Mouse (Mus musculus) heart, adult 9 months (tissue): ENCODE measurements around the gene Snapc4.
A peak's percentile ranks its signal among the peaks of the same experiment; 100 is the strongest.

Source experiments
- DNase-seq, 2 experiments: peaks; one replicate each; pipeline ENCODE4 v3.0.0; 2022; ENCODE audit warnings: low spot score in 2 of 2

Snapc4 gene

GRCm38 (mm10) chr2:26341510-26341981 is 38.9 kb downstream of the Snapc4 start:
- peak; percentile 61 to 74 for DNase-seq

DNA sequence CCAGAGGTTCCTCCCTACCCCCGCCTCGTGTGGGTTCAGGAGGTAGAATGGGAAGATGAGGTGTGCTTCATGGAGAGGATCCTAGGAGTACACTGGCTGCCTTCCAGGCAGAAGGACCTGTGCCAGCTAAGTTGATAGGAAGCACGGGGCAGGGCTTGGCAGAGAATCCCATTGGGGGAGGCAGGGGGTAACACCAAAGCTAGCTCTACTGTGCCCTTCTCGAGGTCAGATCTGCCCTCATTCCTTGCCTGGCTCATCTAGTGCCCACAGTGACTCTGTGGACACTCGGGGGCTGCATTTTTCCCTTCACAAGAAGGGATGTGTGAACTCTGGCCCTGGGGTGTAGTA is 41.3 kb downstream of the Snapc4 start:
- peak; percentile 76 to 88 for DNase-seq

GRCm38 (mm10) chr2:26338302-26339203 is 41.9 kb downstream of the Snapc4 start:
- no peak for DNase-seq

- no peak for DNase-seq
Measured at GRCm38 (mm10) chr2:26330702-26331101, 49.8 kb downstream of the Snapc4 start.

GRCm38 (mm10) chr2:26330056-26330468 is 50.4 kb downstream of the Snapc4 start:
- DNase-seq = no peak

DNA sequence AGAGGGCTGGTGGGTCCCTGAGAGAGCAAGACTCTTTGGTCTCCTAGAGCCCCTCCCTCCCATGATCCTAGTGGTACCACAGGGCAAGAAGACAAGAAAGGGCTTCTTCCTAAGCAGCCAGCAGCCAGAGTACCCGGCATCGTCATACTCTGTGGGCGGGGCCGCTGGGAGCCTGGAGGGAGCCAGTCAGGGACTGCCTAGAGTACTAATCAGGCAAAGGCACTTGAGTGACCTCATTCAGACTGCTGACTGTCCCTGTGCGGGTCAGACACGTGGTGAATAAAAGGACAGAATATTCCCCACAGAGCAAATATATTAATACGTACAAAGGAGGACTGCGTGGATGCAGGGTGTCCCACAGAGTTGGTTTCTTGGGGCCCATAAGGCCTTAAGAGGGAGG is 51.1 kb downstream of the Snapc4 start:
- peak; percentile 85 to 86 for DNase-seq

DNA sequence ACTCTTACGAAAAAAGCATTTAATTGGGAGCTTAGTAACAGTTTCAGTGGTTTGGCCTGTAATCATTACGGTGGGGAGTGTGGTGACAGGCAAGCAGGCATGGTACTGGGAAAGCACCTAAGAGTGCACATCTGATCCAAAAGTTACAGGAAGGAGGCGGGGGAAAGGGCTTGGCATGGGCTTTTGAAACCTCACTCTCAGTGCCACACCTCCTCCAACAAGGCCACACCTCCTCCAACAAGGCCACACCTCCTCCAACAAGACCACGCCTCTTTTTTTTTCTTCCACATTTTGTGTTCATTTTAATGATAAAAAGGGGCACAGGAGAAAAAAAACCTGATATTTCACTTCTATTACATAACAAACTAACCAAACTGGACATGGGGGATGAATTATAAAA is 52.6 kb downstream of the Snapc4 start:
- DNase-seq = no peak

GRCm38 (mm10) chr2:26325386-26326181 is 54.9 kb downstream of the Snapc4 start:
- DNase-seq = peak in 1 of 2 experiments; percentile 67

- DNase-seq = peak in 1 of 2 experiments; percentile 64
Measured at GRCm38 (mm10) chr2:26324917-26325316, 55.5 kb downstream of the Snapc4 start.

GRCm38 (mm10) chr2:26323589-26324325 is 56.7 kb downstream of the Snapc4 start:
- no peak for DNase-seq

DNA sequence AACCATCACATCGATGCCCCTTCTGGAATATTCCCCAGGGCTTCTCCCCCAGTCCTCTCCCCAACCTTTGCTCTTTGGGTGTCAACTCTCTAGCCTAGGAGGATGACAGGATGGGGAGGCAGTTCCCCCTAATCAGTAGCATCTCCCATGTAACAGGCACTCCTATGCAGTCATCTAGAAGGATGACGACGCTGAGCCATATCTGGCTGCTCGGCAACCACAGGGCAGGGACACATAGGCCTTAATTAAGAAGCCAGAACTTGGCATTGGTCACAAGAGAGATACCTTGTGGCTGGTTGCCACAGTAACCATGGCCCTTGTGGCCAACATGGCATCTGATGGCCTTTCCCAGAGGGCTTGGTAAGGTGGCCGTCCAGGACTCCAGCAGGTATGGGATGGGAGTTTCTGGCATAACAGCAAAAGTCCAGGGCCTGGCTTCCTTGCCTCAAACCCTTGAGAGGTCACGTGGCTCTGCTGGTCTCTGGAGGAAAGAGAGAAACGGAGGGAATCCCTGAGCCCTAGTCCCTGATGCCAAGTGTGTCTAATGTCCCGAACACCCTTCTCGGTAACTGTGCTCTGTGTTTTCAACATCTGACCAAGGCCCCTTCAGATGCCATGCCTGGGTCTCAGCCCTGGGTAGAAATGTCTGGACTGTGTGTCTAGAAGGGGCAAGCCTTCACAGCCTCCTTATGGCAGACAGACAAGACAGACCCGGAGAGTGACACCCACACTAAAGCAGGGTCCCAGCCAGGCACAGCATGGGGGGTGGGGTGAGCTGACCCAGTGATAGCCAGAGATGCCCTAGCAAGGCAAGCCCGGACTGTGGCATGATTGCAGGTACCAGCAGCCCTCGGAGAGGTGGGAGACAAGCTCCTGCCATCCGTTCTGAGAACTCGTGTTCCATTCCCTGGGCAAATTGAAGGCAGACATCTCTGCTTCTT is 59.9 kb downstream of the Snapc4 start:
- DNase-seq = no peak

GRCm38 (mm10) chr2:26319519-26320244 is 60.8 kb downstream of the Snapc4 start:
- no peak for DNase-seq

GRCm38 (mm10) chr2:26319109-26319508 is 61.3 kb downstream of the Snapc4 start:
- no peak for DNase-seq

DNA sequence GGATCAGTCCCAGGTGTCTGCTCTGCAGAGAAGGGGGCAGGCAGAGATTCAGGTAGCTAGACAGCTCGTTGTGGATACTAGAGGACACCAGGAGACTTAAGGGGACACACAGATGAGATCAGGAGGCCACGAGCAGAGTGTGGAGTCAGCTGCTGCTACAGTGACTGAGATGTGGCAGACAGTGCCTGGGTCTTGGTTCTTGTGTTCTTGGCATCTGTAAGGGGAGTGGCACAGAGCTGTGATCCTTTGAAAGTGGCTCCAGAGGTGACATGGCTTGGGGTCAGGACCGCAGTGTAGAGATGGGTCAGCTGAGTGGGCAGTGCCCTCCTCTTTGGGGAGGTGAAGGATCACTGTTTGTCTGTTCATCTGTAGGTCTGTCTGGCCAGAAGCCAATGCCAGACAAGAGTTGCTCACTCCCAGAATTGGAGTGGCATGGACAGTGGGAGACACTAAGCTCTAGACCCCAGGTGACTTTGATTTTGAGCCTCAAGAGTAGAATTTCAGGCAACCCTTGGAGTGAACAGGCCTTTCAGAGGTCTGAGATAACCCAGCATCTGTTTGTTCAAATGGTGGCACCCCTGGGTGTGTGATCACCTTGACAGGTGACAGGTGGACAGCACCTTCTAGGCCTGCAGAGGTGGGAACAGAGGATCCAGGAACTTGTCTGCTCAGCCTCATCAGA is 62.3 kb downstream of the Snapc4 start:
- no peak for DNase-seq

DNA sequence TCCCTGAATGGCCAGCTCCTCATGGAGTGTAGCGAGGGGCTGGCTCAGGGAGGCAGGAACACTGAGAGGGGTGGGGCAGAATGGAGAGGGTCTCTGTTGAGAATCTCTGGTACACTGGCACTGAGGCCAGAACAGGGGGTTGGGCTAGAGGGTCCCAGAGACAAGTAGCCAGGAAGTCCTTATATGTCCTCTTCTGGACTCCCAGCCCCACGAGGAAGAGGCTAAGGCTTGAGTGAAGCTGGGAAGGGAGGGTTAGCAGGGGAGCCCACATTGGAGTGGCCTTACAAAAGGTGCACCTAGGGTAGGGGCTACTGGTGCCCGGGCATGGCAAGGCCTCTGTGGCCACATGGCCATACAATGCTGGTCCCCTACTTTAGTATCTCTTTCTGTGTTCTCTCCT is 63.1 kb downstream of the Snapc4 start:
- no peak for DNase-seq

DNA sequence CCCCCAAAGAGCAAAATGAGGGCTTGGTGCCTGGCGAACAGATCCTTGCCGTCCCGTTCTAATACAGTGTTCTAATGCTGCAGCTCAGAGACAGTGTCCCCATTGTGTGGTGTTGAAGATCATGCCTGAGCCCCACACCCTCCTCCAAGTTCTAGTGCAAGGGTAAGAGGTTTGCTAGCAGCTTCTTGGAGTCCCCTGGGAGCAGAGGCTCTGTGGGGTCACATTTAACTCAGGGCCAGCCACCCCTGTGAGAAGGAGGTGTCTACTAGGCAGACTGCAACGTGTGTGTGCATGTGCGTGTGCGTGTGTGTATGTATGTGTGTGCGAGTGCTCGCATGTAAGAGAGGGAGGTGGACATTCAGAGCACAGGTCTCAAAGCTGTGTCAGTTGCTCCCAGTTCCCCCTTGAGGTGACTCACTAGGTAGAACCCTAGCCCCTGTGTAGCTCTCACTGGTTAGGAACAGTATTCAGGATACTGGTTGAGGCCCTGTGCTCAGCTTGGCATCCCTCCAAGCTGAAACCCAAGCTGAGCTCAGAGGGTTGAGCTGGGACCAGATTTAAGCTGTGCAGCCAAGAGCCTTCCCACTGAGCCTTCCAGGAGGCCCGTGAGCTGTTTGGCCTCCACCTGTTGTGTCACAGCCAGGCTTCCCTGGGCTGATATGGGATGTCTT is 63.7 kb downstream of the Snapc4 start:
- DNase-seq = no peak

DNA sequence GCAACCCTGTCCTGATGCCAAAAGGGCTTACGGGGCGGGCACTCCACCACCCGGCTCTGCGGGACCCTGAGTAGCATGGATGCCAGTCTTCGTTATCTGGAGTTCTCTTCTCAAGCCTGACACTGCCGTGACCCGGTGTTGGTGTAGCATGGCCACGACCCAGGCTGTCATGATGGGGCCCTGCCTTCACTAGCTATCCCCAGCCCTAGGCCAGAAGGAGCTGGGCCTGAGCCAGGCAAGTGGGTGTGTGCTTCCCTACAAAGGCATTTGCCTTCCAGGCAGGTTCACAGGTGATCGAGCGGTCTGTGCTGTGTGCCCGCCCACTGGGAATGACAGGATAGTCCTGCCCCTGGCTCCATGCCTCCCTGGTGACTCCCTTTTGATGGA is 64.5 kb downstream of the Snapc4 start:
- peak in 1 of 2 experiments; percentile 60 for DNase-seq

DNA sequence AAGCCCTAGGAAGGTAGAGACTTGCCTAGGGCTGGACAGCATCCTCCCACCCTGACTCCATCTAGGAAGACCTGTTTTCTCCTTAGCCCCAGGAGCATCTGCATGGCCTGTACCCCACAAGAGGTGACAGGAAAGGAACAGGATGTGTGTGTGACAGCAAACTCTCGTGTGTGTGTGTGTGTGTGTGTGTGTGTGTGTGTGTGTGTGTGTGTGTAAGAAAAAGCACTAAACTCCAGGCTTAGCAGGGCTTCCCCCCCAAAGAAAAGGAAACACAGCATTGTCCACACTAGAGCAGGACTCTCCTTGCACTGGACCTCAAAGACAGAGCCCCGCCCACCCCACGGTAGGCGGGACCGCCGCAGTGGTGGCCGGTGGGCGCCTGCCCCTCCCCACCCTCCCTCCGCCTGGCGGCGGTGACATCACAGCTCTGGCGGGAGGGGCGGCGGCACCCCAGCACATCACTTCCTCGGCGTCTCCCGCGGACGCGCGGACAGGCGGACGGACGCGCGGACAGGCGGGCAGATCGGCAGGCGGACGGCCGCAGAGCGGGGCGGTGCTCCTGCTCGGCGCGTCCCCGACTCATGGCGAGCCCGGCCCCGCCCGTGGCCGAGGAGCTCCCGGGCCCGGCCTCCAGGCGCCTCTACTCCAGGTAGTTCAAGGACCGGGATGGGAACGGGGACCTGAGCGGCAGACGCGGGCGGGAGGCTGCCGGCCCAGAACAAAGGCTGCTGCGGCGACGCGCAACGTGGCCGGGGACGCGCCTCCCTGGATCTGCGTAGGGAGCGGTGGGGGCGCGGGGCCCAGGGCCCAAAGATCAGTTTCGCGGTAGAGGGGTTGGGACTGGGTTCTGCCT is 65.2 kb downstream of the Snapc4 start, which contains the start of gene Gpsm1:
TSS of gene Gpsm1 (plus strand) at position 444 of the 853 bp plus-strand sequence.
- peak; percentile 82 to 85 for DNase-seq
